Mouse (Mus musculus) liver, postnatal 0 days (tissue): ENCODE measurements around the gene Rad51b.

Experiments used
- CTCF ChIP-seq: sonication (generic); IDR thresholded peaks from 2 replicates; pipeline ENCODE4 v1.5.1; 2016; ENCODE audit warnings: antibody characterized with exemption, low read depth
- EP300 ChIP-seq: IDR thresholded peaks from 2 replicates; pipeline ENCODE4 v1.6.1; 2016; ENCODE audit warnings: antibody characterized with exemption, low read depth, mild to moderate bottlenecking

DNA sequence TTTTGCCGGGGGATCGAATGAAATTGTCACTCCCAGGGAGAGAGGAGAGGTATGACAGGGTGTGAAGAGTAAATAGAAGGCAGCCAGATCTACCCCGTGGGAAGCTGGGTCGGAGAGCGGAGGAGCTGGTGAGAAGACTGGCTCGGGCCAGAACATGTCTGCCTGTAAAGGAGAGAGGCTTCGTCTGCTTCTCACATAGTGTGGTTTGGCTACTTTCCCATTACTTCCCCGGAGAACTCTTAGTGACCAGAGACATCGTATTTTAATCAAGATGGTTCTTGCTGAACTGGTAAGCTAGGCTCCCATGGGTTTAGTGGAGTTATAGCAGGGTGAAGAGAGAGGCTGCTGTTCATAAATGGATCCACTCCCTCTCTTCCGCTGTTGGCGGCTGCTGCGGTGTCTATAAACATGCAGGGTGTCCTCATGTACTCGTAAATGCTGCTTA lies 438.3 kb downstream of the Rad51b start:
- TF ChIP-seq EP300 (no peak), CTCF (no peak)
